Mouse (Mus musculus) heart, postnatal 0 days (tissue): ENCODE results near the gene Tex2.

Experiments used
- CTCF ChIP-seq: IDR thresholded peaks from 2 replicates; pipeline ENCODE4 v1.5.1; 2016; ENCODE audit warnings: antibody characterized with exemption, control low read depth, low read depth
- EP300 ChIP-seq: IDR thresholded peaks from 2 replicates; pipeline ENCODE4 v1.6.1; 2016; ENCODE audit warnings: antibody characterized with exemption, low read depth

DNA sequence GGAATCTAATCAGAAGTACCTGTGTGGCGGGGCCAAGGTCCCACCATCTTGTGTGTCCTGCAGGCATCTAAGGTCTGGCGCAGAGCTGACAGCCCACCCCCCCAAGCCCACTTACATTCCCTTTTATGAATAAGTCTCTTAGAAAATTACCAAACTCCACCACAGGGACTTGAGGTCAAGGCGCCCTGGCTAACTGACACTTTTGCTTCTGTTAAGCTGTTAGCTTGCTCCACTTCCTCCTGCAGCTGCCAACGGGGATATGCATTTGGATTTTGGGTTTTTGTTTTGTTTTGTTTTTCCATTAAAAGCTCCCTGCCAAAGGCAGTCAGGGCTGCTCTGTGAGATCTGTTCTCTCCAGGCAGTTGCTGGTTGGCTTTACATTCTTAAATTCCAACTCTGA lies 2.3 kb upstream of the Tex2 start:
- TF ChIP-seq CTCF (no peak), EP300 (no peak)
